Mouse (Mus musculus): Measurements from ENCODE around the gene Efr3b. TPM values are rescaled to one million over a fixed set of nuclear protein-coding genes. Genes with fewer than 3 reads are reported as not detected.

Efr3b gene
- total RNA-seq, 2 experiments from 2014 or later = 91.8 to 104 TPM

- H3K27ac ChIP-seq = no peak overlapping the region
- no peak for TF ChIP-seq CTCF (conservative IDR thresholded peaks at IDR 0.05)
- no peak for DNase-seq (ENCODE audit: low spot score in 2 of 2)
- no peak overlapping the region for H3K4me3 ChIP-seq
Measured at GRCm38 (mm10) chr12:4065498-4065897, 26.8 kb upstream of the Efr3b start.

DNA sequence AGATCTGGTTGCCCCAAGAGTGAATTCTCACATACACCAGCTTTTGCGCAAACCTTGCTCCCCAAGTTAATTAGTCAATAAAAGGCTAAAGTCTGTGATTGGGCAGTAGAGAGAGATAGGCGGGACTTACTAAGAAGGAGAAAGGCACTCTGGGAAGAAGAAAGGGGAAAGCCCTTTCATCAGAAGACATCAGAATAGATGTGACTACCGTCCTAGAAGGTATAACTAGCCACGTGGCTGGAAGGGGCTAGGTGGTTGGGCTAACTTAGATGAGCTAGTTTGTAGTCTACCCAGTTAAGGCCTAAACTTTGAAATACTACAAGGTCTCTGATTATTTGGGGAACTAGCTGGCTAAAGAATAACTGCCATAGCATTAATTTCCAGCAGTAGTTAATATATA is 21.0 kb upstream of the Efr3b start:
- Histone ChIP-seq H3K27ac (no peak overlapping the region), H3K4me3 (no peak overlapping the region)
- DNase-seq (ENCODE audit: low spot score in 2 of 2) = no peak
- no peak for TF ChIP-seq CTCF (conservative IDR thresholded peaks at IDR 0.05)

DNA sequence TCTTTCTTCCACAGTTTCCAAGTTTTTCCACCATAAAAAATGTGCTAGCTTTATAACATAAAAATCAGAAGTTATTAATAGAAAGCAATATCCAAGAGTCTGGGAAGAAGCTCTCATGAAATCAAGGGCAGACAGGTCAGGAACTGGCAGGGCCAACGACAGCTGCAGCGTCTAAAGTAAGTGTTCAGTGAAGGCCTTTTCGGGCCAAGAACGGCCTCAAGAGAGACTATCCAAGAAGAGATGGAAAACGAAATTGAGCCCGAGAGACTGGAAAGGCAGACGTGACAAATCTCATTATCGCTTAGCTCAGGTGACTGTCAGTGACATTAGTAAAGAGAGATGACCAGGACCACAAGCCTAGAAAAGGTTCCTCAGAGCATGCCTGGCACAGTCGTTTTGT is 19.6 kb upstream of the Efr3b start:
- Histone ChIP-seq H3K27ac (no peak overlapping the region), H3K4me3 (no peak overlapping the region)
- DNase-seq (ENCODE audit: low spot score in 2 of 2) = no peak
- no peak for TF ChIP-seq CTCF (conservative IDR thresholded peaks at IDR 0.05)

DNA sequence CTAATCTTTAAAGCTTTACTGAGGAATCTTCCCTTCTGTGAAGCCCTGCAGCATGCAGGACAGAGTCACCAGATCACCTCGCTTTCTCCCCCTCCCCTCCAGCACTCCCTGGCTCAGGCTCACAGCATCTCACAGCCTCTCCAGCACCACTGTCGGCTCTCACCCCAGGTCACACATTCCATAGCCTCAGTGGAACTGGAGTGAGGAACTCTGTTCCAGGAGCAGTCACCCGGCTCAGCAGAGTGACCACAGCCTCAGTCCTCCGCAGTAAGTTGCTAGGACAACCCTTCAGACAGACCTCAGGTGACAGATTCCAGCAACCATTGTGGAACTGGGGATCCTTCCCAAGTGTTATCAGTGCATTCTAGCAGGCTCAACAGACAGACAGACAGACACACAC is 16.1 kb upstream of the Efr3b start:
- Histone ChIP-seq H3K27ac (no peak overlapping the region), H3K4me3 (no peak overlapping the region)
- TF ChIP-seq CTCF (conservative IDR thresholded peaks at IDR 0.05) = no peak
- DNase-seq (ENCODE audit: low spot score in 2 of 2) = no peak

DNA sequence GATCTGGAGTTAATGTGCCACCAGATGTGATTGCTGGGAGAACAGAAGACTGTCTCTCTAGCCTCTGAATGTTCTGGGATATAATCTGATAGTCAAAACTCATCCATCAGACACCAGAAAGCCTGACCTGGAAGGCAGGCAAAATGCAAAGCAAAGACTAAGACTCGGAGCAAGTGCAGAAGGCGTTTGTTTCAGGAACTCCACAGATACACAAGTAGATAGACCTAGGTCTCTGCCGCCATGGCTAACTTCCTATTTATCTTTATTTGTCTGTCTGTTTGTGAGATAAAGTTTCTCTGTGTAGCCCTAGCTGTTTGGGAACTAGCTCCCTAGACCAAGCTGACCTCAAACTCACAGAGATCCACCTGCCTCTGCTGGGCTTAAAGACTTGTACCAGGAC is 14.9 kb upstream of the Efr3b start:
- TF ChIP-seq CTCF (conservative IDR thresholded peaks at IDR 0.05) = no peak
- Histone ChIP-seq H3K27ac (no peak overlapping the region), H3K4me3 (no peak overlapping the region)
- DNase-seq (ENCODE audit: low spot score in 2 of 2) = no peak

DNA sequence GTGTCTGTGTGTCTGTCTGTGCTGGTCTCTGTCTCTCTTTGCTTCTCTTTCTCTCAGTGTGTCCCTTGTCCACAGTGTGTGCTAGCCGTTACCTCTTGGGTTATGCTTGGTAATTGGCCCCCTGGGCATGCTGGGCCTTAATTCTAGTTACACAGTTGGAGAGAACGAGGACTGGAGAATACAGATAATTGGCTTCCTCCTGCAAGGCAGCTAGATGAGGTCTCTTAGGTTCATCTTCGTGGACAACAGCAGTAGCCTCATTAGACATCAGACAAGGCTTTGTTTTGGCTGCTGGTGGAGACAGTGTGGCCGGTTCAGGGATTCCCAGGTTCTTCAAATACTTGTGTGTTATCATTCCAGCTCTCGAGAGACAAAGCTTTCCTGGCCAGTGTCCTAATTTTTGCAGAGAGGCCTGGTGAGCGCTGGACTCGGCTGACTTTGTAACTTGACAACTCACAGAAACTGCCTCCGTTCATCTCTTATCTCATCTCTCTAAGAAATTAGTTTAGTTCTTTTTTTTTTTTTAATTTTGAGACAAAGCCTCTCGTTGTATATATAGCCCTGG is 12.2 kb upstream of the Efr3b start:
- H3K4me3 ChIP-seq = no peak overlapping the region
- TF ChIP-seq CTCF (conservative IDR thresholded peaks at IDR 0.05) = no peak
- no peak for DNase-seq (ENCODE audit: low spot score in 2 of 2)
- H3K27ac ChIP-seq = no peak overlapping the region

DNA sequence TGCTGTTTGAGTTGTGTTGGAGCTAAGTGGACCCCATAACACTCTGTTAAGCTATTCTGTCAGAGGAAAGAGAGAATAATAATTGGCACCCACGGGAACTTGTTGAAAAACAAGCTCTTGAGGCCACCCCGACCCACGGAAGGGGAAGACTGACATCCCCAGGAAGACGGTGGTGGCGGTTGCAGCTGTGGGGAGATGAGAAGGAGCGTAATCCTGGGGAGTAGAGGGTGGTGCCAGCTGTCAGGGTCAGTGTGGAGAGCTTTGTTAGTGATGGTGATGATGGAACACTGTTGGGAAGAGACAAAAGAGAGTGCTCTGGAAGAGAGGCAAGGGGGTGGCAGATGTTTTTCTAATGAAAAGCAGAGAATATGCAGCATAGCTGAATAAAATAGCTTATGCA is 9.3 kb upstream of the Efr3b start:
- Histone ChIP-seq H3K4me3 (no peak overlapping the region), H3K27ac (no peak overlapping the region)
- no peak for TF ChIP-seq CTCF (conservative IDR thresholded peaks at IDR 0.05)
- no peak for DNase-seq (ENCODE audit: low spot score in 2 of 2)

DNA sequence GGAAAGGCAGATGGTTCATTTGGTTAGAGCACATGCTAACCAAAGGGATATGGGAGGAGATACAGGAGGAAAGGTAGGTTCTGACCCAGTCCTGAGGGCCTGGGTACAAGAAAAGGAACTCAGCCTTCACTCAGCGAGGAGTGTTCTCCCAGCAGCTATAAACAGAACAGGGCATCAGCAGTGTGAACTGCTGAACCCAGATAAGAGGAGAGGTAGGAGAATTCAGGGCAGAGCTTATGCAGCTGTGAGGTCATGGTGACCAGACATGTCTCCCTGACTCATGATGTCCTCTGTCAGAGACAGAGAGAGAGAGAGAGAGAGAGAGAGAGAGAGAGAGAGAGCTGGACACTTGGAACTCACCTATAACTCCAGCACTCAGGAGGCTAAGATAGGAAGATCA is 7.3 kb upstream of the Efr3b start:
- no peak for DNase-seq (ENCODE audit: low spot score in 2 of 2)
- TF ChIP-seq CTCF (conservative IDR thresholded peaks at IDR 0.05) = no peak

GRCm38 (mm10) chr12:4042411-4042810 is 3.7 kb upstream of the Efr3b start:
- Histone ChIP-seq H3K27ac (peak overlapping the region; percentile 32; the same call in 1 of the 2 replicates), H3K4me3 (no peak overlapping the region)
- TF ChIP-seq CTCF (conservative IDR thresholded peaks at IDR 0.05) = no peak
- DNase-seq (ENCODE audit: low spot score in 2 of 2) = no peak

More for the DNA sequence above, 7.3 kb upstream of the Efr3b start:
- no peak overlapping the region for H3K27ac ChIP-seq
- no peak overlapping the region for H3K4me3 ChIP-seq

- no peak for DNase-seq (ENCODE audit: low spot score in 2 of 2)
- H3K4me3 ChIP-seq = peak overlapping the region; percentile 81
- H3K27ac ChIP-seq = peak overlapping the region; percentile 91; the same call in 1 of the 2 replicates
- no peak for TF ChIP-seq CTCF (conservative IDR thresholded peaks at IDR 0.05)
Measured at GRCm38 (mm10) chr12:4039046-4039445, 331 bp upstream of the Efr3b start.

DNA sequence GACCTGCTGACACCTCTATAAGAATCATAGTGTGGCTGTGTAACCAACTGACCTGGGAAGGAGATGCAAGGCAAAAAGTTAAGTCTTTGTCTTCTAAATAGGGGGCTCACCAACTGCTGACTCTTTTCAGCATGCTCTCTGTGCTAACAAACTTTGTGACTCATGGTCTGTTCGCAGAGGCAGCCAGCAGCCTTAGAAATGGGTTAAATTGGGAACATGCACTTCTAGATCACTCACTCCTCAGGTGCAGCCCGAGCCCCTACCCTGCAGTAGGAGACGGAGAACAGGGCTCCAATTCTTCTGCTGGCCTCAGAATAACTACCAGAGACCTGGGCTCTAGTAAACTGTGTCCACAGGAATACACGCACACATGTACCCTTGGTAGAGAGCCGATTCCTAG is 1.2 kb downstream of the Efr3b start:
- Histone ChIP-seq H3K4me3 (peak overlapping the region; percentile 81), H3K27ac (peak overlapping the region; percentile 91)
- no peak for DNase-seq (ENCODE audit: low spot score in 2 of 2)
- TF ChIP-seq CTCF (conservative IDR thresholded peaks at IDR 0.05) = no peak

DNA sequence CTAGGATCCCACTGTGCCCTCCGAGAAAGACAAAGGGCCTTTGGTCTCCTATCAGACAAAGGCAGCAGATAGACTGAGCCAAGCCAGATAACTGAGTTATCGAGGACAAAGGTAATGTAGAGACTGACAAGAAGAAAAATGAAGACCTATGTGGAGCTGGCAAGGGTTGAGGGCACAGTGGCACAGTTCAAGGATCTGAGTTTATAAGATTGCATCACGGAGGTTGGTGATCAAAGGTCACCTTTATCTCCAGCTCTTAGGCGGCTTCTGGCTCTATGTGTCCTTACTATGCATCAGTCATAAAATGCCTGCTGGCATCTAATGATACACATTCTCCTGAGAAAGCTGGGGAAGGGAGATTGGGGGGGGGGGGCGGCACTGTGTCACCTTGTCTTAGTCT is 2.6 kb downstream of the Efr3b start:
- Histone ChIP-seq H3K4me3 (no peak overlapping the region; the same call in 1 of the 2 replicates), H3K27ac (no peak overlapping the region)
- no peak for TF ChIP-seq CTCF (conservative IDR thresholded peaks at IDR 0.05)
- DNase-seq (ENCODE audit: low spot score in 2 of 2) = no peak

DNA sequence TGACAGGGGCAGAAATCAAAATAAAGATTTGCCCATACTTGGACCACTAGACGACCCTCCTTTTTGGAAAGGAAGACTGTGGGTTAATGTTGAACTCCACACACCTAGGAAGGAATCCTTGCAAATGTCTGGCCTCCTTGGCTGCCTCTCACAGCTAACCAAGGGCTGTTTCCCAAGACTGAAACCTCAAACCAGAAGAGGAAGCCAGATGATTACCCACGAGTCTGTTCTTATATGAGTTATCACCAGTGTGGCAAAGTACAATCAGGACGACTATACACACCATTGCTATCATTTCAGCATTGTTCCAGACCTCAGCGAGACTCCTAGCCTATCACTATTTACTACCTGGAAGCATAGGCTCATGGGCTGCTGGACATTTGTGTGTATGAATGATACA is 9.7 kb downstream of the Efr3b start:
- DNase-seq (ENCODE audit: low spot score in 2 of 2) = no peak
- no peak for TF ChIP-seq CTCF (conservative IDR thresholded peaks at IDR 0.05)
- no peak overlapping the region for H3K4me3 ChIP-seq
- peak overlapping the region; percentile 72 for H3K27ac ChIP-seq

GRCm38 (mm10) chr12:4028516-4028915 is 10.2 kb downstream of the Efr3b start:
- H3K4me3 ChIP-seq = no peak overlapping the region
- DNase-seq (ENCODE audit: low spot score in 2 of 2) = peak; percentile 42 to 53
- H3K27ac ChIP-seq = peak overlapping the region; percentile 72
- TF ChIP-seq CTCF (conservative IDR thresholded peaks at IDR 0.05) = no peak

DNA sequence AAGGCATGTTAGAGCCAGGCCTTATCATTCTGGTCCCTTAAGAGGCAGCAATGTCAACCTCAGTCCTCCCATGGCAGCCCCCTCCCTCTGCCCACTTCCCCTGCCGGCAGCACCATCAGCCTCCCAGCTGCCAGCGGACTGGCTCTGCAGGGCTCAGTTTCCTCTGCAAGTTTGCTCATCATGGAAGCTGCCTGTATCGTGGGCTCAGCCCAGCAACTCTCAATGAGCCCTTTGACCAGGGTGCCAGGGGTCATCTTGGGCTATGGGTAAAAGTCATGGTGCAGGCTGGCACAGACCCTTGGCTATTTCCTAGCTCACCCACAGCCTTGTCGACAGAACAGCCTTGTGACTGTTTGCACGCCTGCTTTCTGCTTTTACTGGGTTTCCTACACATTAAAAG is 14.4 kb downstream of the Efr3b start:
- H3K27ac ChIP-seq = peak overlapping the region; percentile 39; the same call in 1 of the 2 replicates
- H3K4me3 ChIP-seq = no peak overlapping the region
- no peak for DNase-seq (ENCODE audit: low spot score in 2 of 2)
- no peak for TF ChIP-seq CTCF (conservative IDR thresholded peaks at IDR 0.05)

All from layer of hippocampus, adult 2 months (tissue).